ENCODE assay signal across 23 mouse cellular contexts in genomic region chr9:99706264-99706663, GRCm38 (mm10). TPM values are rescaled to one million over a fixed set of nuclear protein-coding genes. Genes with fewer than 3 reads are reported as not detected.
A peak's percentile ranks its signal among the peaks of the same experiment; 100 is the strongest.
DNase-seq lines count a peak whose midpoint lies in the region; ATAC-seq and TF ChIP-seq lines count a peak whose summit lies in the region.
"Had no signal": no experiment of that assay in that cellular context is flagged by ENCODE, and none has a peak within 500 bp of the region (broad histone marks: within the 10 kb centered on the region; RNA-seq: fewer than 3 reads in every experiment).

No protein-coding gene starts in this region.

- H3K9ac ChIP-seq in lung, embryonic 16.5 days (ENCODE audit: low read length): no peak overlapping the region
- H3K9ac ChIP-seq: embryonic facial prominence, embryonic 13.5 days; embryonic facial prominence, embryonic 15.5 days; forebrain, embryonic 12.5 days had no signal

- WGBS in lung, adult 2 months: 74% methylated on average over 6 of the region's 6 CpGs
- WGBS in lung, embryonic 16.5 days: 70% methylated on average over 6 of the region's 6 CpGs

- no peak for DNase-seq in lung, adult 2 months
- DNase-seq in lung, postnatal 10 days: no peak
- no peak for DNase-seq in lung, postnatal 25 days (ENCODE audit: low spot score)
- DNase-seq: adrenal gland, adult 2 months; adrenal gland, postnatal 10 days; adrenal gland, postnatal 25 days; cerebellum, adult 11 months; cerebellum, adult 18-20 months; cerebellum, adult 8-10 months; cerebellum, adult 9-11 months; cerebellum, postnatal 14 days; cerebellum, postnatal 36 days; embryo, embryonic 11 days had no signal

- H3K4me2 ChIP-seq in lung, embryonic 16.5 days (ENCODE audit: low read depth, low read length): peak overlapping the region; percentile 53
- H3K4me2 ChIP-seq: embryonic facial prominence, embryonic 13.5 days; embryonic facial prominence, embryonic 15.5 days; forebrain, embryonic 12.5 days had no signal

- no peaks in the 10 kb centered on the region for H3K27me3 ChIP-seq in lung, embryonic 16.5 days (ENCODE audit: control insufficient read depth, insufficient read depth, low read depth, low read length)
- H3K27me3 ChIP-seq: embryonic facial prominence, embryonic 13.5 days; embryonic facial prominence, embryonic 15.5 days; forebrain, embryonic 12.5 days had no signal

- no peak overlapping the region for H3K27ac ChIP-seq in lung, embryonic 16.5 days (ENCODE audit: low read length)
- H3K27ac ChIP-seq: embryonic facial prominence, embryonic 13.5 days; embryonic facial prominence, embryonic 15.5 days; forebrain, embryonic 10.5 days; forebrain, embryonic 12.5 days had no signal

- H3K4me1 ChIP-seq in lung, adult 2 months (ENCODE audit: control insufficient read depth, insufficient read depth, low read length): peaks cover 4% of the 10 kb centered on the region
- peaks cover 6% of the 10 kb centered on the region for H3K4me1 ChIP-seq in lung, embryonic 16.5 days (replicated peaks; ENCODE audit: control insufficient read depth, insufficient read depth, low read length)
- H3K4me1 ChIP-seq: embryonic facial prominence, embryonic 13.5 days; embryonic facial prominence, embryonic 15.5 days; forebrain, embryonic 10.5 days; forebrain, embryonic 12.5 days had no signal

- no peaks in the 10 kb centered on the region for H3K36me3 ChIP-seq in lung, embryonic 16.5 days (ENCODE audit: control insufficient read depth, insufficient read depth, low read length)
- H3K36me3 ChIP-seq: embryonic facial prominence, embryonic 13.5 days; embryonic facial prominence, embryonic 15.5 days; forebrain, embryonic 10.5 days; forebrain, embryonic 12.5 days had no signal

- no peak for TF ChIP-seq CTCF in lung, adult 2 months (IDR thresholded peaks at IDR 0.05; ENCODE audit: insufficient read depth, low read length)

- ATAC-seq in lung, embryonic 16.5 days (ENCODE audit: low read depth): no peak
- ATAC-seq: forebrain, embryonic 14.5 days; forebrain, embryonic 16.5 days had no signal

- no peak for TF ChIP-seq POLR2A in lung, adult 2 months (IDR thresholded peaks at IDR 0.05; ENCODE audit: borderline replicate concordance, extremely low read depth, low read depth, low read length)

- H3K9me3 ChIP-seq in lung, embryonic 16.5 days (ENCODE audit: control insufficient read depth, low read length): no peaks in the 10 kb centered on the region
- H3K9me3 ChIP-seq: embryonic facial prominence, embryonic 13.5 days; embryonic facial prominence, embryonic 15.5 days; forebrain, embryonic 10.5 days; forebrain, embryonic 12.5 days had no signal

- peak overlapping the region; percentile 4 for H3K4me3 ChIP-seq in lung, adult 2 months (replicated peaks; ENCODE audit: extremely low read depth, low read depth, low read length)
- H3K4me3 ChIP-seq in lung, embryonic 16.5 days (ENCODE audit: low read length): peak overlapping the region; percentile 50
- H3K4me3 ChIP-seq: embryonic facial prominence, embryonic 13.5 days; embryonic facial prominence, embryonic 15.5 days; erythroblast, embryonic 14.5 days; forebrain, embryonic 10.5 days; forebrain, embryonic 12.5 days had no signal

RNA-seq across cellular contexts. Expression of gene Cldn18, which starts 10.8 kb away (rescaled TPM):
- 532 and 587 TPM in 2 replicates for polyA plus RNA-seq in lung, adult 2 months (2012; rRNA removed)
- 431 and 463 TPM in 2 replicates for polyA plus RNA-seq in lung, embryonic 16.5 days (2015; fragmentation: Nextera tagmentation; extraction: Ambion mirVana)
- polyA plus RNA-seq: adrenal gland, adult 2 months; brain, embryonic 14.5 days; embryonic facial prominence, embryonic 11.5 days; embryonic facial prominence, embryonic 15.5 days; erythroblast, embryonic 14.5 days; forebrain, embryonic 12.5 days; forebrain, embryonic 14.5 days; forebrain, embryonic 16.5 days had no signal
